Mouse (Mus musculus): ENCODE data around the gene Mybpc3.

The Mybpc3 gene

GRCm38 (mm10) chr2:91117585-91118275, at the start of gene Mybpc3:
Mybpc3 (plus strand) TSS chr2:91118144.
- WGBS: 84% methylated on average over 11 of the region's 11 CpGs

DNA sequence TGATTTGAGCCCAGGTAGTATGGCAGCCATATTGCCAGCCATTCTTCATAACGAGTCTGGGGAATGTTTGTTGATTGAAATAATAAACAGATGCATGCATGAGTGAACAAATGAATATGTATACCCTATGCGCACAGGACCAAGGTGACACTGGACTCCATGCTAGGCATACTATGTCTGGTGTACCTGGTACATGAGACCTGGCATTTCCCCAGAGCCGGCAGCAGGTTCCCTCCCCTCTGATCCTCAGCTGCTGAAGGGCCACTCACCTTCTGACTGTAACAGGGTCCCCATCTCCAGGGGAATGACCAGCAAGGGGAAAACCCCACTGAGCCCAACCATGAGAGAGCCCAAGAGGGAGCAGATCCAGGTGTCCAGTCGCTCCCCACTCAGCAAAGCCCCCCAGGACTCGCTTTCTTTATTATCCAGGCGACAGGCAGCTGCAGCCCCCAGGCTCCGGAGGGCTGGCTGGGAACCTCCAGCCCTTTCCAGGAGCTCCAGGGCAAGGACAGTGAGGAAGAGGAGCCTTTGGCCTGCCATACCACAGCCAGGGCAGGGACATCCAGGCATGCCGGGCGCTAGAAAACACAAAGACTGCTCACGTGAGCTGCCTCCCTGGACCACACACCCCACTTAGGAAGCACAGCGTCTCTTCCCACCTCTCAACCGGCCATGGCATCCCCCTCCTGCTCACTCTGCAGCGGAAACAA, 49.6 kb upstream of the Mybpc3 start:
- 68% methylated on average over 13 of the region's 13 CpGs for WGBS

DNA sequence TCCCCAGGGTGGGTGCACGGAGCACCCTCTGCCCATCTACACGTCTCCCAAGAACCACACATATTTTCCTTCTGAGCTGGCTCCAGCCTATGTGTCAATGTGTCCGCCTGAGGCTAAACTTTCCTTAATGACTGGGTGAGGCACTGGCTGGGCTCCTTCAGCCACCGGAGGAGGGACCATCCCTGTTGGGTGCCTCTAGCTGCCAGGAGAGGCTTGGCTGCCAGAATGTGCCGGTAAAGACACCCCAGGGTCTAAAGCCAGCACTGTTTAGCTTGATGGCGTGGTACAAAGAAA, 49.1 kb upstream of the Mybpc3 start:
- WGBS: 35% methylated on average over 6 of the region's 6 CpGs

DNA sequence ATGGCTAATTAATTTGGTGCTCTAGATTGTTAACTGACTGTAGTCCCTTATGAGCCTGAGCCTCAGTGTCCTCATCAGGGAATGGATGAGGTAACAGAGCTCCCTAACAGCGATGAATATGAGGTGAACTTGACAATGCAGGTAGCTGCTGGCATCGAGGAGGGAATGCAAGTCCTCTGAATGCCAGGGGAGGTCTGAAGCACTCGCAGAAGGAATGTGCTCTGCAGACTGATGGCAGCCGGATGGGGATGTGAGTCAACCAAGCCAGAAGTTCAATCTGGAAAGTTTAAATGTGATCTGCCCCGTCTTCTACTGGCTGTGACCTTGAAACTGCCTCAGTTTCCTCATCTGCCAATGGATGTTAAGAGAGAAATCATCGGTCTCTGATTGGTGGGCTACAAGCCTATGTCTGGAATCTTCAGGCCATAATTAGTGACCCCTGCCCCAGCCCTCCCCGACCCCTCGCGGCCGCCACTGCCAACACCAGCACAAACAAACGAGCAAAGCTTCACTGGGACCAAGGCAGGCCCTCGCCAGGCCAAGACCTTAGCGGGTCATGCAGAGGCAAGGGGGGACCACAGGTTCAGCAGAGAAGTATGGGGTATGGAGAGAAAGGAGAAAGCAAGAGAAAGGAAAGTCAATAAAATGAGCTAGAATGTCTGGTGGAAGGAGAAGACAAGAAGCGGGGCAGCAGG, 48.5 kb upstream of the Mybpc3 start:
- 7% methylated on average over 14 of the region's 14 CpGs for WGBS

DNA sequence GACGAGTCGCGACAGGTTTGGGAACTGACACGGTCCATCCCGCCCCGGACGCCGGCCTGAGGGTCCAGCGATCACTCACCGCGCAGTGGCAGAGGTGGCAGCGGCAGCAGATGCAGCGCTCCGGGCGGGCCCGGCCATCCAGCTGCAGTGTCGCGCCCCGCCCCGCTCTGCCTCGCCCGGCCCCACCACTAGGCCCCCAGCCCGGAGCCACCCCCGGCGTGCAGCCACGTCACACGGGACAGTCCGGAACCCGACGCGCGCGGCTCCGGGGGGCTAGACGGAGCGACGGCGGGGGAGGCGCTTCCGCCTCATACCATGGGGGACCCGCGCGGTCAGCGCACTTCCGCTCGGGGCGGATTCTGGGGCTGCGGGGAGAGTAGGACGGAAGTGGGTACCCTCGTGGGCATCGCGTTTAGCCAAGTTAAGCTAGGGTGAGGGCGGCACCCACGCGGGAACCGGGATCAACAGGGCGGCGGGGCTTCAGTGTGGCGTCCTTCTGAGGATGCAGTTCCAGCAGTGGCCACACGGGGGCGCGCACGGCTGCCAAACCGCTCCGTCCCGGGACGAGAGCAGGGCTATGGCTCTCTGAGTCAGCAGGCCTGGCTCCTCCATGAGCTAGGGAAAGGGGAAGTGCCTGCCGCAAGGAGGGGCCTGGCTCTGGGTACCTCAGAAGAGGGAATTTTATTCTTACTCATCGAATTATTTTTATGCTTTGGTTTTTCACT, 47.7 kb upstream of the Mybpc3 start, which contains the start of gene Slc39a13:
TSS of gene Slc39a13 (minus strand) at position 342 of the 725 bp plus-strand sequence.
- WGBS: under 1% methylated on average over 69 of the region's 69 CpGs

GRCm38 (mm10) chr2:91071059-91071458, 46.9 kb upstream of the Mybpc3 start:
- WGBS: 85% methylated on average over 10 of the region's 10 CpGs

DNA sequence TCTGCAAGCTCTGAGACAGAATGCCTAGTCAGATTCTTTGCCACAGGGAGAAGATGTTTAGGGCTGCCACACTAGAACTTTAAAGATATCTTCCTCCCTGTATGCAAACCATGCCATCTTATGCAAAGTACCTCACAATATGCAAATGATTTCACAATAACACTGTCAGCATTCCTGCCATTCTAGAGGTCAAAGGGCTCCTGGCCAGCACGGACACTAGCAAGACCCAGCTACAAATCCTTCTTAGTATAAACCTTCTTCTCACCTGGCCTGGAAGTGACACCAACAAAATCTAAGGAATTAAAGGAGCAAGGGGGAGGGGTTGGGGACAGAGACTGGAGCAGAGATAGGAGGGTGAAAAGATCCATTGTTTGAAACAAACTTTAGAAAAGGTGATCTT, 45.9 kb upstream of the Mybpc3 start:
- 36% methylated on average over 1 of the region's 1 CpGs for WGBS

- 21% methylated on average over 12 of the region's 12 CpGs for WGBS
Measured at GRCm38 (mm10) chr2:91077957-91078313, 40.0 kb upstream of the Mybpc3 start.

GRCm38 (mm10) chr2:91078314-91079025, 39.5 kb upstream of the Mybpc3 start:
- 3% methylated on average over 36 of the region's 36 CpGs for WGBS

DNA sequence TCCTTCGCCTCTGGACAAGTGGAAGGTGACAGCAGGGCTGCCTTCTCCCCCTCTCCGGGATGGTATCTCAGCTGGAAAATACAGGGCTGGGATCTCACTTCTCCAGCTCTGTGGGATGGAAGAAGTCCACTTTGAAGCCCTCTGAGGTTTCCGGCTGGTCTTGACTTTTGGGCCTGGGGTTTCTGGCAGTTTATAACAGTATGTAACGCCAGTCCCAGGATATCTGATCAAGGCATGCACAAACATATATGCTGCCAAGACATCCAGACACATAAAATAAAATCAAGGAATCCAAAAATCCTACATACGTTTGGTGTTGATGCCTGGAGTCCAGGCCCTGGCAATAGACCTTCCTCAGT, 38.9 kb upstream of the Mybpc3 start:
- WGBS: 46% methylated on average over 5 of the region's 5 CpGs

DNA sequence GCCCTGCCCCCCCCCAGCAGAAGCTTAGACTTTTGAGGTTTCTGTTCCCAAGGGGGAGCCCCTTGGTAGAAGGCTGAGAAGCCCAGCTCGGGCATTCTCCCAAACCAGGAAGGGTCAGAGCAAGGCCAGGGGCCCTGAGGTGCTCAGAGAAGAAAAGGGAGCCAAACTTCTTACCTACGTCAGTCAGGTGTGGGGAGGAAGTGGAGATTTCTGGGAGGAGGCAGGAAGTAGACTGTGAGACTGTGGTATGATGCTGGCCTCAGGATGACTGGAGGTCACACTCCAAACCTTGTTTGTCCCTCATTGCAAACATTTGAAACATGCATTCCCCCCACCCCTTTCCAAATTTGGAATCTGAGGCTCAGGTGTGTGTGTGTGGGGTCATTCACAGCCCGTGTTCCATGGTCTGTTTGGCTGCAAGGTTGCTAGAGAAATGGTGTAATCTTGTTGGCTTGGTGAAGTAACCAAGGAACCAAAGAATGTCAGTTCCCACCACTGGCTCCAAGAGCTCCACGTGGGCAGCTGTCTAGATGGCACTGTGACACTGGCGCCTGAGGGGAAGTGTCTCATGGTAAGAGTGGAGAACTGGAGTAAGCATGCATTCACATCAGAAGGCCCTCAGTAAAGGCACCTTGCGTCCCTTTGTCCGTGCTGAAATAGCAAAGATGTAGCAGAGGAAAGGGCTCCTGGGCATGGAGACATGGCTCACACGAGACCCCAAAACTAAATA, 37.0 kb upstream of the Mybpc3 start:
- 84% methylated on average over 8 of the region's 8 CpGs for WGBS

GRCm38 (mm10) chr2:91081775-91082695, 35.9 kb upstream of the Mybpc3 start, which contains the start of gene Spi1:
Spi1 (plus strand) TSS chr2:91082390.
- WGBS: 85% methylated on average over 13 of the region's 13 CpGs

DNA sequence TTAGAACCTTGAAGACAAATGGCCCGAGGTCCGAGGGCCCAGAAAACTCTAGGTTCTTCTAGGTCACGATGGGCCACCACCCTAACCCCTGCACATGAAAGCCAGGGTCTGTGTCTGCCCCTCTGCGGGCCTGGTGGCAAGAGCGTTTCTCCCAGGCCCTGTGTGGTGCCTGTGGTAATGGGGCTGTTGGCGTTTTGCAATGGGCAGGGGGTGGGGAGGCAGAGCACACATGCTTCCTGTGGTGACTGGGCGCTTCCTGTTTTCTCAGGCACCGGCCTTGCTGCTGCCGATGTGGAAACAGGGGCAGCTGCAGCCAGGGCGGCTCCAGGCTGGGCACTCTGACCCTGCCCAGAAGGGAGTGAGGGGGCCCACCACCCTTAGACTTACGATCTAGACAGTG, 35.1 kb upstream of the Mybpc3 start:
- 79% methylated on average over 11 of the region's 11 CpGs for WGBS

DNA sequence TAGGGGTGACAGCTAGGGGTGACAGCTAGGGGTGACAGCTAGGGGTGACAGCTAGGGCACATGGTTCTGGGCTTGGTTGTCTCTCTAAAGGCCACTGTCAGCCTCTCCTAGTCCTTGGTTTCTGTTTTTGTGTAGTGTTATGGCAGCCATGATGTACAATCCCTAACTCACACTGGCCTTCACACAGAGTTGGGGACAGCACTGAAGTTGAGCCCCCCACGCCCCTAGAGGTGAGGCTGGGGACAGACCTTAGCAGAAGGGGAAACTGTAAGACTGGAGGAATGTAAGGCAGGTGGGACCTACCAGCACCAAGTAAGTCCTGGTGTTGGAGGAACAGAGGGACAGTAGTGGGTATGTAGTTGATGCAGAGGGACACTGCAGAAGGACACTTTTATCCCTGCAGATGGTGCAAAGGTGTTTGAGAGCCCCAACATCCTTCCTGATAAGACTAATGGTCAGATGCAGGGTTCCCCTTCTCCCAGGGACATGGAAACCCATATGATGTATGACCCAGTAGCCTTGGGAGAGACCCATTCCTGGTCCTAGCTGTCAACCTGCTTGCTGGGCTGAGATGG, 34.5 kb upstream of the Mybpc3 start:
- 73% methylated on average over 1 of the region's 1 CpGs for WGBS

- WGBS: 86% methylated on average over 15 of the region's 15 CpGs
Measured at GRCm38 (mm10) chr2:91084179-91084820, 33.6 kb upstream of the Mybpc3 start.

DNA sequence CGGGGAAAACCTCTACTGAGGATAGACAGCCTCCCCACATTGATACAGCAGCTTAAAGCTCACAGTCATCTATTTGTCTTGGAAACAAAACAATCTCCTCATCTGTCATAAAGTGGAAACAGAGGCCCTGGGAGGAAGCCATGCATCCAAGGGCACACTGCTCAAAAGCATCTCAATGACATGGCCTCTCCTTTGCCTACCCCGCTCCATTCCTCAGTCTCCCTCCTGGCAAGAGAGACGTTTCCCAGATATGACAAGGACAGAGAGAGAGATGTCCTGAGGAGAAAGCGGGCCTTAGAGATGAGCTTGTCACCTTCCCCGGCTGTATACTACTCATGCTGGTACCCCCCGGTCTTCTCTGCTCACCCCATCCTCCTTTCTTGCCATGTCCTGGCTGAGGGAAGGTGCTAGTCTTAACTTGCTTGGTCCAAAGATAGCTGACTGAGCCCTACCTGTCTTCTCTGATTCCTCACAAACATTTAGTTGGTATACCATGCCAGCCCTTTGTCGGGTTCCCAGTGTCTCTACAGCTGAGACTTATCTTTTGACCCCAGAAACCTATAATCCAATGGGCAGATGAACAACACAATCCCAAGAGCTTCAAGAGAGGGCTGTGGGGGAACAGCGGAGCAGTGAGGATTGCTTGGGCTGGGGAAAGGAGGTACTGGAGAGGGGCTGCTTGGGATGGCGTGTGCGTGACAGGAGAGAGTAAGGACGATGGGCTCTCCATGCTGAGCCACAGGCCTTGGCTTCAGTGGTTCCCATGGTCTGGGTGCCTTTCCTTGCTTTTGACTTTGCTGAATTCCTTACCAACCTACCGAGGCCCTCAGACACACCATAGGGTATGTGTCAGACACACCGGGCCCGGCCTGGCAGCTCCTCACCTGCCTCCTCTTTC, 32.2 kb upstream of the Mybpc3 start:
- 91% methylated on average over 14 of the region's 14 CpGs for WGBS

- 78% methylated on average over 9 of the region's 9 CpGs for WGBS
Measured at GRCm38 (mm10) chr2:91086392-91087237, 31.3 kb upstream of the Mybpc3 start.
